ENCODE assay signal across 8 mouse cellular contexts in the genomic region with DNA sequence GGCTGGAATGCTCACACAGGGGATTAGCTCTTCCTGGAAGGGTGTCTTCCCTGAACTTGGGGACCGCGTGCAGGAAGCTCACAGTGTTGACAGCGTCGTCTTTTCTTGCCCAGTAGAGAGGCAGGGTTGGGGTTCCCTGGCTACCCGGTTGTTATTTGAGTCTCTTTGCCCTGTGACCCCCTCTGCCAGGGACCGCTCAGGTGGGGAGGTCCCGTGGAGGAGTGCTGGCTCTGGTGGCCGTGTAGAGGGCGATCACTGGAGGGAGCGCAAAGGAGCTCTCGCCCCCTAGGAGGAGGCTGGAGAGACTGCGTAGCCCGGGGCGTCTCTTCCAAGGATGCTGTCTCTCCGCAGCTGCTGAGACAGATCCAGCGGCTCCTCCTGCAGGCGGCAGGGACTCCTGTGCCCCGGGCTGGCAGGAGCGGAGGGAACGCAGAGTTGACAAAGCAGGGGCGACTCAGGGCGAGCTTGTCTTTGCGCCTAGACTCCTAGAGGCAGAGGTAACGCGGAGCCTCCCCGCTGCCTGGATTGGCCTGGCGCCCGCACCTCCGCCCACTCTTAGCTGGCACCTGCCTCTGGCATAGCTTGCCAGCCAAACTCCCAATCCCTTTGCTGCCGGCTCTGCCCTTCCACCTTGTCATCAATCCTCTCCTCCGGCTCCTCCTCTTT. TPM values are rescaled to one million over a fixed set of nuclear protein-coding genes. Genes with fewer than 3 reads are reported as not detected.
DNase-seq lines count a peak whose midpoint lies in the region; ATAC-seq and TF ChIP-seq lines count a peak whose summit lies in the region.

A gene (minus strand): TSS at position 499 of the 666 bp plus-strand sequence.

- peak; percentile 38 for ATAC-seq in heart, embryonic 14.5 days (ENCODE audit: insufficient number of reproducible peaks, insufficient read depth, low FRiP score, low read depth)
- peak; percentile 69 for ATAC-seq in kidney, embryonic 16.5 days (ENCODE audit: low FRiP score, low TSS enrichment)
- ATAC-seq in midbrain, embryonic 16.5 days: peak; percentile 82

- H3K4me3 ChIP-seq in embryonic fibroblast, embryonic 13.5 days (ENCODE audit: insufficient read depth, low read length): peak within 1 kb of the TSS; percentile 71
- H3K4me3 ChIP-seq in heart, embryonic 14.5 days (ENCODE audit: control insufficient read depth in 1 of 2, insufficient read depth in 1 of 2, low read depth in 1 of 2, low read length in 2 of 2): peak within 1 kb of the TSS; percentile 50 to 51
- H3K4me3 ChIP-seq in kidney, embryonic 16.5 days (ENCODE audit: low read length): peak within 1 kb of the TSS; percentile 54
- peak within 1 kb of the TSS; percentile 52 for H3K4me3 ChIP-seq in midbrain, embryonic 16.5 days (ENCODE audit: low read depth, low read length)
- peak within 1 kb of the TSS; percentile 44 for H3K4me3 ChIP-seq in testis, adult 2 months (ENCODE audit: control insufficient read depth, low read depth, low read length)

- no peaks in the 10 kb centered on the region for H3K27me3 ChIP-seq in heart, embryonic 14.5 days (ENCODE audit: control insufficient read depth, insufficient read depth, low read length)
- H3K27me3 ChIP-seq in kidney, embryonic 16.5 days (ENCODE audit: insufficient read depth, low read length): no peaks in the 10 kb centered on the region
- peaks cover 8% of the 10 kb centered on the region for H3K27me3 ChIP-seq in midbrain, embryonic 16.5 days (ENCODE audit: control insufficient read depth, insufficient read depth, low read depth, low read length)
- H3K27me3 ChIP-seq in testis, adult 2 months (ENCODE audit: control insufficient read depth, insufficient read depth, low read length): no peaks in the 10 kb centered on the region

- peak within 1 kb of the TSS; percentile 94 for H3K4me2 ChIP-seq in heart, embryonic 14.5 days (ENCODE audit: low read length)
- H3K4me2 ChIP-seq in kidney, embryonic 16.5 days (replicated peaks; ENCODE audit: low read depth, low read length): peak within 1 kb of the TSS; percentile 97
- H3K4me2 ChIP-seq in midbrain, embryonic 16.5 days (ENCODE audit: low read length): peak within 1 kb of the TSS; percentile 99

- peaks cover under 1% of the 10 kb centered on the region; the same call in 1 of the 2 replicates for H3K4me1 ChIP-seq in embryonic fibroblast, embryonic 13.5 days (ENCODE audit: control insufficient read depth, insufficient read depth, low read length)
- peaks cover 4% of the 10 kb centered on the region in 2 experiments; a peak in 2 of 4 replicates for H3K4me1 ChIP-seq in heart, embryonic 14.5 days (ENCODE audit: control insufficient read depth in 2 of 2, insufficient read depth in 2 of 2, low read length in 2 of 2)
- H3K4me1 ChIP-seq in kidney, embryonic 16.5 days (ENCODE audit: insufficient read depth, low read length): peaks cover 16% of the 10 kb centered on the region
- H3K4me1 ChIP-seq in midbrain, embryonic 16.5 days (ENCODE audit: control insufficient read depth, insufficient read depth, low read length): peaks cover 14% of the 10 kb centered on the region
- no peaks in the 10 kb centered on the region; the same call in 1 of the 2 replicates for H3K4me1 ChIP-seq in testis, adult 2 months (ENCODE audit: control insufficient read depth, insufficient read depth, low read length)

- no peaks in the 10 kb centered on the region for H3K9me3 ChIP-seq in heart, embryonic 14.5 days (ENCODE audit: control insufficient read depth, low read length)
- H3K9me3 ChIP-seq in kidney, embryonic 16.5 days (ENCODE audit: low read length): 0 out of 2 replicates have a peak, but pooled peaks cover 5% of the 10 kb centered on the region
- H3K9me3 ChIP-seq in midbrain, embryonic 16.5 days (replicated peaks; ENCODE audit: control insufficient read depth, low read length, poor library complexity, severe bottlenecking): no peaks in the 10 kb centered on the region

- no peak for TF ChIP-seq POLR2A in embryonic fibroblast, embryonic 13.5 days (IDR thresholded peaks at IDR 0.05; ENCODE audit: low read depth, low read length)
- TF ChIP-seq POLR2A in testis, adult 2 months (IDR thresholded peaks at IDR 0.05; ENCODE audit: control insufficient read depth, low read depth, low read length): no peak

- no peaks in the 10 kb centered on the region for H3K36me3 ChIP-seq in heart, embryonic 14.5 days (ENCODE audit: control insufficient read depth, insufficient read depth, low read length)
- no peaks in the 10 kb centered on the region for H3K36me3 ChIP-seq in kidney, embryonic 16.5 days (ENCODE audit: insufficient read depth, low read length)
- H3K36me3 ChIP-seq in midbrain, embryonic 16.5 days (ENCODE audit: control insufficient read depth, insufficient read depth, low read length): no peaks in the 10 kb centered on the region
- H3K36me3 ChIP-seq in testis, adult 2 months (ENCODE audit: control insufficient read depth, insufficient read depth, low read length): no peaks in the 10 kb centered on the region

- H3K27ac ChIP-seq in embryonic fibroblast, embryonic 13.5 days (ENCODE audit: insufficient read depth, low read length): peak within 1 kb of the TSS; percentile 79
- peak within 1 kb of the TSS in 1 of 2 experiments; percentile 11; a peak in 1 of 4 replicates for H3K27ac ChIP-seq in heart, embryonic 14.5 days (replicated peaks in 1 of 2; ENCODE audit: control insufficient read depth in 1 of 2, insufficient read depth in 1 of 2, low read depth in 2 of 2, low read length in 2 of 2)
- H3K27ac ChIP-seq in kidney, embryonic 16.5 days (ENCODE audit: low read length): peak within 1 kb of the TSS; percentile 41; the same call in 1 of the 2 replicates
- H3K27ac ChIP-seq in midbrain, embryonic 16.5 days (ENCODE audit: low read length): 0 out of 2 replicates have a peak within 1 kb of the TSS, but pooled peaks have one; percentile 14
- H3K27ac ChIP-seq in testis, adult 2 months (ENCODE audit: control insufficient read depth, insufficient read depth, low read depth, low read length): no peak within 1 kb of the TSS

- 1% methylated on average over 31 of the region's 31 CpGs for WGBS in heart, embryonic 14.5 days
- WGBS in kidney, embryonic 16.5 days: 1% methylated on average over 31 of the region's 31 CpGs
- 3% methylated on average over 31 of the region's 31 CpGs for WGBS in midbrain, embryonic 16.5 days

- no peak for TF ChIP-seq CTCF in embryonic fibroblast, embryonic 13.5 days (IDR thresholded peaks at IDR 0.05; ENCODE audit: borderline replicate concordance, insufficient read depth, low read length)
- TF ChIP-seq CTCF in testis, adult 2 months (IDR thresholded peaks at IDR 0.05; ENCODE audit: control insufficient read depth, insufficient read depth, insufficient replicate concordance, low read depth, low read length): no peak

- peak within 1 kb of the TSS; percentile 64 for H3K9ac ChIP-seq in heart, embryonic 14.5 days (ENCODE audit: low read length)
- H3K9ac ChIP-seq in kidney, embryonic 16.5 days (replicated peaks; ENCODE audit: low read length): peak within 1 kb of the TSS; percentile 63
- H3K9ac ChIP-seq in midbrain, embryonic 16.5 days (ENCODE audit: low read depth, low read length): peak within 1 kb of the TSS; percentile 63

- DNase-seq in CD4-positive helper T cell, adult 2 months (ENCODE audit: low read depth, low spot score): peak; percentile 33
- DNase-seq in adrenal gland, postnatal 4 days (ENCODE audit: low spot score in 2 of 2): peak; percentile 30 to 41
- DNase-seq in liver: peak; percentile 19

RNA-seq across cellular contexts. Expression of the gene that starts here (rescaled TPM):
- 10 to 100 TPM; 11.8 to 15.7 TPM for total RNA-seq in adrenal gland, postnatal 4 days (2021)
- 38.4 and 44.6 TPM in 2 replicates for polyA plus RNA-seq in embryonic fibroblast, embryonic 13.5 days (2011; ENCODE audit: insufficient read length, low read depth, missing spikeins)
- polyA plus RNA-seq in heart, embryonic 14.5 days (2014; fragmentation: Nextera tagmentation; extraction: Ambion mirVana): 2.1 and 2.6 TPM in 2 replicates
- polyA plus RNA-seq in kidney, embryonic 16.5 days (2015; fragmentation: Nextera tagmentation; extraction: Ambion mirVana): 2.9 TPM in 2 replicates
- 3.4 and 3.9 TPM in 2 replicates for polyA plus RNA-seq in midbrain, embryonic 16.5 days (2015; fragmentation: Nextera tagmentation; extraction: Ambion mirVana)
- 98.0 and 99.4 TPM in 2 replicates for polyA plus RNA-seq in testis, adult 2 months (2012; rRNA removed)
